Mouse (Mus musculus) small intestine, adult 2 months (tissue): ENCODE measurements around the gene Cym.

Source experiments
- CTCF ChIP-seq: fragments of 200-500 bp; IDR thresholded peaks from 2 replicates; pipeline ENCODE4 v1.5.1; 2012; ENCODE audit warnings: low read depth, mild to moderate bottlenecking, control low read depth, inconsistent platforms, low read length, moderate library complexity, mixed read lengths; ENCODE audit not compliant: insufficient replicate concordance, insufficient read length; ENCODE audit errors: extremely low read depth
- POLR2A ChIP-seq: fragments of 200-500 bp; IDR thresholded peaks from 2 replicates; pipeline ENCODE4 v1.6.1; 2012; ENCODE audit warnings: low read depth, mild to moderate bottlenecking, control low read depth, inconsistent platforms, low read length, moderate library complexity

- TF ChIP-seq CTCF (no peak), POLR2A (no peak)
These were observed 27.5 kb upstream of the Cym start for GRCm38 (mm10) chr3:107249042-107249441.
